Mouse (Mus musculus): ENCODE measurements around the gene Dusp1.

Gene Dusp1

DNA sequence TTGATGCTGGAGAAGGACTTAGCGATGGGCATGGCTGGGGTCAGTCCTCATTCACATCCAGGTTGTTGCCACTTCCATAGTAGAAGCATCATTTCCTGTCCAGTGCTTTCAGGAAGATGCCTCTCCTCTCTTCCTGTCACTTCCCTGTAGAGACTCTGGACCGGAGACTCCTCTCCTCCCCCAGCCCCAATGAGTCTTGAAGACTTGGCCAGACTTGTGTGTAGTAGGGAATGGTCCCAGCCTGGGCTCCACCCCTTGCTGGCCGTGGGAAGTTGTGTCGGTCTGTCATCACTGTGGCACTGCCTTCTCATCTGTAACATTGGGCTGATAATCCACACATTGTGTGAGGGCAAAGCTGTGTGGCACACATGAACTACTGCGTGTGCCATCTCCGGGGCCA is 21.7 kb upstream of the Dusp1 start:
- no peak for DNase-seq

DNA sequence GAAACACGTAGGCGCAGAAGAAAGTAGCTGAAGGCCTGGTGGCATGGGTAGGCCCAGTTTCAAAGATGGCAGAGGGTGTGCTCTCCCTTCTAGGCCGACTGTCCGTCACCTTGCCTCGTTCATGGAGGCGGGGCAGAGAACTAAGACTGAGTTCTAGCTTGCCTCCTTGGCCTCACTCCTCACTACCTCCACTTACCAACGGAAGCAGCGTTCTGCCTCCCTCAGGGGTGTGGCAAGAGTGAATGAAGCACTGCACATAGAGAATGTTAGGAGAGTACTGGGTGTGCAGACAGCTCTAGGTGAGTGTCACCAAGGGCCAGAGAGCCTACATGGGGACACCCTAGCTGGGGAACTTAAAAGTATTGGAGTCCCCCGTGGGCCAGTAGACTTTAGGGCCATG is 21.1 kb upstream of the Dusp1 start:
- no peak for DNase-seq

DNA sequence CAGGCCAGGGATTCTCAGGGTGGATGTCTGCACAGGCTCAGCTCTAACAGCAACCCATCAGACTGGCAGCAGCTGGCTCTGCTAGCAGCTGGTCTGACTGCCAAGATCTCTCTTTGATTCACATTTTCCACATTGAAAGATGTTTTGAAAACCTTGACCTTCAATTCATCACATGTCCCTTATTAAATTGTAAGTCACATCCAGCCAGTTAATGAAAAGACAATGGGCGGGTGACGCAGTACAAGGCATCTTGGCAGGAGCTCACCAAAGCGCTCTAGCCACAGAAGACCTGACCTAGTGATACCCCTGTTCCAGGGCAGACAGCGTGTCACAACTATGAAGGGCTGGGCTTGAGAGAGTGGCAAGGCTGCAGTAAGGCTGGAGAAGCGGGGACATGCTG is 20.4 kb upstream of the Dusp1 start:
- DNase-seq, result no peak

DNA sequence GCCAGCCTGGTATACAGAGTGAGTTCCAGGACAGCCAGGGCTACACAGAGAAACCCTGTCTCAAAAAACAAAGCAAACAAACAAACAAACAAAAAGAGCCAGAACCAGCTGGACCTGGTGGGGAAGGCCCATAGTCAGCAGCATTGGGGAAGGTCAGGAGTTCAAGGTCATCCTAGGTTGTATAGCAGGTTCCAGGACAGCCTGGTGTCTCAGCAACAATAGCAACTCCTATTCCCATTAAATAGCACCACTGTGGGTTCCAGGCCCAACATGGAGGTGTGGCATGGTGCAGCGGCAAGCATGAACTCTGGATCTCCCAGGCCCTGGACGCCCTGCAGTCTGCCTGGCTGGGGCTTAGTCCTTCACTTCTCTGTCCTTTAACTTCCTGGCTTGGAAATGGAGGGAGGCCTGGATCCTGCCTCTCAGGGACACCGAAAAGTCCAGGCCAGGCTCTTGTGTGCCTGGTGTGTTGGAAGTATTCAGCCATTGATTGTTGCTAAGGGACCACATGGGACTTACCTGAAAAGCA is 19.0 kb upstream of the Dusp1 start:
- no peak for DNase-seq

DNA sequence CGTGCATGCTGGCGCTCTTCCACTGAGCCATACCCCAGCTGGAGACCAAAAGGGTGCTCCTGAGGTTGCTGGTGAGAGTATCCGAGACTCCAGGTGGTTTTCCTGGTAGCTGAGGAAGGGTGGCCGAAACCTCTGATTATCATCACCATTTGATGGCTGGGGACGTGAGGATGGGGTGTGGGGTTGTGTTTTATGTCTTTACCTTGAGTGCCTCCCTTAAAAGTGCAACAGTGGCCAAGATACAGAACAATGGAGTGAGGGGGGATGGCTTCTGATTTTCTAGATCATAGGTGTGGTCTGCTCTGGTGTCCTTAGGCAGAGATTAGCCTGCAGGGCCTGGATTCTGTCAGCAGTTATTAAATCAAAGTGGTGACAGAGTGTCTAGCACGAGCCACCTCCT is 17.5 kb upstream of the Dusp1 start:
- DNase-seq, result no peak

DNA sequence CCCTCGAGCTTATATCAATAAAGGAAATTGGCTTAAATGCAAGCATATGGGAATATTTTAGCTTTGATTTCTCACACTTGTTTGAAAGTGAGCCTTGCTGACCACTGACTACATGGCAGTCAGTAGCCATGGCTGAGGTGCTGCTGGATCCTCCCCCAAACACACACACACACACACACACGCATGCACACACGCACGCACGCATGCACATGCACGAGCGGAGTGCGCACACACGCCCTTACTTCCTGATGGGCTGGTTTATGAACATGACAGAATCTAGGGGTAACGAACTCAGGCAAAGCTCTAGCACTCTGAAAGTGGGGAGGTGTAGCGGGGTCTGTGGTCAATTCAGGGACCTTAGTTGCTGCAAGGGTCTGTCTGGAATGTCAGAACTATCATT is 16.8 kb upstream of the Dusp1 start:
- no peak for DNase-seq

DNA sequence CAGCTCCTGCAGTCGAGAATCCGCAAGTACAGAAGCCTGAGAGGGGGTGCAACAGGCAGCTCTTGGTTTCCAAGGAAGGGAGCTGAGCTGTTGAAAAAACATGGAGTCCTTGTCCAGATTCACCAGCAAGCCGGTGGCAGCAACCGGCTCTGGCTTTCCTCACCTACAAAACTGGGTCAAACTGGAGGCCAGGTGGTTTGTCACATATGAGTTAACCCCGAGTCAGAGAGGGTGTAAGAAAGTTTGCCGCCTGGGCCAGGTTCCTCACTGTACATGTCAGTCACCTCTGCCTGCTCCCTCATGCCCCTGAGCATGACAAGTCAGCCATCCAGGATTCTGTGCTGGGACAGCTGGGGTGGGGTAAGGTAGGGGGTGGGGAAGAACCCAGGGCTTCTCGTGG is 16.2 kb upstream of the Dusp1 start:
- no peak for DNase-seq

DNA sequence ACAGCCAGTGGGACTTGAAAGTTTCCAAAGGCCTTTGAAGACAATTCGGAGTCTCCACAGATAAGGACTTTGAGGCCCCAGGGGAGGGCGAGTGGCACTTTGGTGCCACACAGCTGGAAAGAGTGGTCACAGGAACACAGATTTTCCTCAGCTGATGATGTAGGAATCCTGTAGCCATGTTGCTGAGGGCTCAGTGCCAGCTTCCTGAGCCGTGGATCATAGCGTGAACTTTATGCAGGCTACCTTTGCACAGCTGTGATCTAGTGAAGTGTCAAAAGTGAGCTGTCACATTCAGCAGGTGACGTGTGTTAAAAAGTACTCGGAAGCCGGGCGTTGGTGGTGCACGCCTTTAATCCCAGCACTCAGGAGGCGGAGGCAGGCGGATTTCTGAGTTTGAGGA is 15.4 kb upstream of the Dusp1 start:
- DNase-seq, result no peak

DNA sequence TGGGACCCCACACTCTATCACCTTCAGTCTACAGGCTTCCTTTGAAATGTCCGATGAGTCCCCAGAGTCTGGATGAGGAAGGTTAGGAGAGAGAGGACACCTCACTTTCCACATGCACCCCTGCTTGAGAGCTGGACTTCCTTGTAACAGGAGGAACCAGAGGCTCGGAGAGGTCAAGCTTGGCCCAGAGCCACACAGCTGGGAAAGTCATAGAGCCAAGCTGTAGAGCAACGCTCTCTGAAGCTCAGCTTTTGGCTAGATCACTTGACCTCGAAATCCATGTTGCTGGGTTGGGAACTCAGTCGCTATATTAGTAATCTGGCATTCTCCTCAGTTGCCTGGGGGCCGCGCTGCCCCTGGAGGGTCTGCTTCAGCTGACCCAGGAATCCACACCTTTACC is 14.9 kb upstream of the Dusp1 start:
- DNase-seq, result no peak

DNA sequence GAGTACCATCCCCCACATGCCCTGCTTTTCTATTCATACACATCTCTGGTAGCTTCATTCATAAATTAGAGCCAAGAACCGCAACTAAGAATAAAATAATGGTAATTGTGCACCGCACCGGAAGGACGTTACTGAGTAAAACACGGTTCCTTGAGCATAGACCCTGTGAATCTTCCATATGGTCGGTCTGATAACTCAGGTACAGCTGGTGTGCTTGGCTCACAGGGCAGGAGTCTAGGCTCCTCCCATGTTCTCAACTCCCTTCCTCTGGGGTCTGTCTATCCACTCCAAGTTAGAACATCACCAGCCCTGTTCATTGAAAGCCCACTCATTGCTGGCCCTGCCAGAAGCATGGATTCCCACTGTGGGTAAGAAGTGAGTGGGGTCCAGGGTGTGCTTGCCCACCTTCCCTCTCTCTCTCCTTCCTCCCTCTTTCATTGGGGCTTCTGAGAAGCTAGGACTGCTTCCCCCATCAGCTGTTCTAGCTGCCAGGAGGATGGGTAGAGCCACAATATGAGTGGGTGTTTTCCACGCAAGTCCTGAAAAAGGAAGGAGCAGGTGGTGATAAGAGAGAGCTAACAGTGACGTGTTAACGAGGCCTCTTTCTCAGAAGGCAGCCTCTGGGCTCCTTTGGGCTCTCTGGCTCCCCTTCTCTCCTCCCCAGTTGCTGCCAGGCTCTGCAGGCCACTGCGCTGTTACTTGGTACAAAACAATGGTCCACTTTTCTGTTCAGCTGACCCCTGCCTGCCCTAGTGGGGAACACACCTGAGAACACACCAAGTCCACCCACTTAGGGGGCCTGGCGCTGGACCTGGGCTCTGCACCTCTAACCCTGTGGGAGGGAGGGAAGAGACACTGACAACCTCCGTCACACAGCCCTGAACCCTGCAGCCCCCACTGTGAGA is 14.1 kb upstream of the Dusp1 start:
- no peak for DNase-seq

DNA sequence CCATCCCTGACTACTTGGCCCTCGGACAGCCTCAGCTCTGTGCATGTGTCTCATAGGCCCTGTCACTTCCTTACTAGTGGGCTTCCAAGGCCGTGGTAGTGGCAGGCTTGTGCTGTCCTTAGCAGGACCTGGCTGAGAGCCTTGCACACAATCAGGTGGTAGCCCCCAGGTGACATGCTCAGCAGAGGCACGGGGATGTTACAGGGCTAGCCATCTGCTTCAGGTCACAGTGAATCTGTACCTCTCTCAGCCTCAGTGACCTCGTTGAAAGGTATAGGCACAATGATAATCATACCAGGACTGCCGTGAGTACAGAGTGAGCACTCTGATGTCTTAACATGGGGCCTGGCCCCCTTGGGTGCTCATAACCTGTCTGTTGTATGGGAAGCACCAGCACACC is 12.8 kb upstream of the Dusp1 start:
- DNase-seq, result no peak

DNA sequence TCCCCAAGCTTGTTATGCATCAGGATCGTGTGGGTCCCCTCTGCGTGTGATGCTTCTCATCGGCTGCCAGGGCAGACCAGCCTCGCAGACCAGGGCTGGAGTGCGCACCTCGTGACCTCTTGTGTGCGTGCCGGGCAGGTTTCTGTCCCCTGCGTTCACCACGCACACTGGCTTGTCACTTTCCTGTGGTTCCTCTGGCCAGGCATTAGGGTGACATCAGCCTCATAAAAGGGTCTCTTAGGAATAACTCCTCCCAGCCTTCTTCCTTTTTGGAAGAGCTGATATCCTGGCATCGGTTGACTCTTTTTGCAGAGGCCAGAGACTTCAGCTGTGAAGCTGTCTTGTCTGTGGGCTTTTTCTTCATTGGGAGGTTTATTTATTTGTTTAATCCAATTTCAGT is 12.2 kb upstream of the Dusp1 start:
- DNase-seq, result no peak

DNA sequence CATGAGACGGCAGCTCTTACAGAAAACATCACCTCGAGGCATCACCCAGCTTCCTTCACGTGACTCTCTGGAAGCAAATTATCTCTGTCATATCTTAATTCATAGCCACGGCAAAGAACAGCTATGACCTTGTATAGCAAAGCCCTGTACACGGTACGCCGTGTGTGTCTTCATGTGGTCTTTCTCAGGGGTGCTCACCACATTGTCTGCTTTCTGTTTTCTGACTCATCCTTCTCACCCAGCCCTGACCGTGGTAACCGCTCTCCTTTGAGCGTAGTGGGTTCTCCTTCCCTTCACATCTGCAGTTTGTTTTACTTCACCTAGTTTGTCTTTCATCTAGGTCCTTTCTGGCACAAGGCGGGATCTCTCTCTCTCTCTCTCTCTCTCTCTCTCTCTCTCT is 10.3 kb upstream of the Dusp1 start:
- DNase-seq, result no peak

DNA sequence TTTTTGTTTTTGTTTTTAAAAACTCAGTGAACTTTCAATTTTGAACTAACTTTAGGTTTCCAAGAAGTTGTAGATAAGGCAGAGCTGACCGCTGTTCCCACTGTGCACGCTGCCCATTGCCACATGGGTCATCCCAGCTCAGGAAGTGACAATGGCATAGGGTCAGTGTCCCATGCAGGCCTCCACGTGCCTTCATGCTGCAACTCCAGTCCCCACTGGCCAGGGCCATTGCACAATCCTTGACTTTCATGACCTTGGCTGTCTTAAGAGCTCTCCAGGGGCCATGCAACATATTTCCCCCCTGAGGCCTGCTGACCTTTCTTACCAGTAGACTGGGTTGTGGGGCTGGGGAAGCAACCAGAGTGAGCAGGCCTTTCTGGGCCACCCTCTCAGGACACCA is 9.4 kb upstream of the Dusp1 start:
- no peak for DNase-seq

DNA sequence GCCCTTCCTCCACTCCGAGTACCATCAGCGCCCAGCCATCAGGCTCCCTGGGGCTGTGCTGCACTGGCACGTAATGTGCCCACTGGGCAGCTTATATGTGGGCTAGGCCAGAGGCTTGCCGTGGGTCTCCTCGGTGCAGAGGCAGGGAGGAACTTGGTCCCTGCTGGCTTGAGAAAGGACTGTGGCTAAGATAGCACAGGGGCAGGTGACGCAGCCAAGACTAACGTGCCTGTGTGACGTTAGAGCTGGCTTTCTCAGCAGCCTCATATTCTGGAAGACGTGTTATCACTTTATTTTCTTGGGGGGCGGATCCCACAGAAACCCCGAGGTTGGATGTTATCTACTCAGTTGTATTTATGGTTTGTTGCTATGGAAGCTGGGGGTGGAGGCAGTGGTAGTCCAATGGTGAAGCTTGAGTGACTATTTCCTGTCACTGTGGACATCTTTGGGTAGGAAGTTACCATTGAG is 8.8 kb upstream of the Dusp1 start:
- DNase-seq, result no peak

DNA sequence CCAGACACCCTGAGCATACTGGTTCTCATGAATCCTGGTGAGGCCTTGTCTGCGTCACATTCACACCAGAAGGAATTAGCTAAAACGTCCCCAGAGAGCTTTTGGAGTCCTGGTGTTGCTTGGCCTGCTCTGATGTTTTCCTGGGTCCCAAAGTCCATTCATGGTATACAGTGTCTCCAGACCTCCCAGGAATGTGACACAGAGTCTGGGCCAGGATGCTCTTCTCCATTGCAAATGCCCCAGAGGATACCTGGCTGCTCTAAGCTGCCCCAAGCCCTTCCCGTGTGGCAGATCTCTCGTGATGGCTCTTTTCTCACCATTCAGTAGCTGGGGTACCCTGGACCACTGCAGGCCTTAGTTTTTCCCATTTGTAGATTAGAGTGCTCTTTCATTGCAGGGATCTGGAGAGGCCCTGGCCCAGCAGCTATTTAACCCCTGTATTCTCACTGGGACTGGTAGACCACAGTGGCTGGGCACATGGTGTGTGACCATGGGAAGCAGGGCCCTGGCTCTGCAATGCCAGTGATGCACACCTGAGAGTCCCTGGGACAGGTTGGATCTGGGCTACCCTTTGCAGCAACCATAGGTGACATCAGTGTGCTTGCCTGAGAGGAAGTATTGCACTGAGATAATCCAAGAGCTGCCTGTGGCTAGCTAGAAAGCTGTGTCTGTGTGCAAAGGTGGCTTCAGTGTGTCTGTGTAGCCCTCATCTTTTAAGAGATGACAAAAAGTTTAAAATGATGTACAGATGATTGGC is 7.8 kb upstream of the Dusp1 start:
- no peak for DNase-seq

DNA sequence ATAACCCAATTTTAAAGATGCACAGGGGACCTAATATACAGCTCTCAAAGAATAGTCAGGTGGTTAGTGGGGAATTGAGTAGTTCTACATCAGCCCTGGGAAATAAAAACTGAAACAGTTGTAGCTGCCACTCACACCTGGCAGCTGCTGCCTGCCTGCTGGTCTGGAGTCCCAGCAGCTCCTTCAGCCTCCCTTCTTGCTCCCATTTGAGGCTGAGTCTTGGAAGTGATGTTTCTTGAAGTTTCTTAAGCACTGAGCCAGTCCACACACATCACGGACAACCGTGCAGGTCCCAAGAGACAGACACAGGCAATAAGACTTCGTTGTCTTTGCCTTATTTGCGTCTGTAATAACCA is 5.9 kb upstream of the Dusp1 start:
- no peak for DNase-seq

DNA sequence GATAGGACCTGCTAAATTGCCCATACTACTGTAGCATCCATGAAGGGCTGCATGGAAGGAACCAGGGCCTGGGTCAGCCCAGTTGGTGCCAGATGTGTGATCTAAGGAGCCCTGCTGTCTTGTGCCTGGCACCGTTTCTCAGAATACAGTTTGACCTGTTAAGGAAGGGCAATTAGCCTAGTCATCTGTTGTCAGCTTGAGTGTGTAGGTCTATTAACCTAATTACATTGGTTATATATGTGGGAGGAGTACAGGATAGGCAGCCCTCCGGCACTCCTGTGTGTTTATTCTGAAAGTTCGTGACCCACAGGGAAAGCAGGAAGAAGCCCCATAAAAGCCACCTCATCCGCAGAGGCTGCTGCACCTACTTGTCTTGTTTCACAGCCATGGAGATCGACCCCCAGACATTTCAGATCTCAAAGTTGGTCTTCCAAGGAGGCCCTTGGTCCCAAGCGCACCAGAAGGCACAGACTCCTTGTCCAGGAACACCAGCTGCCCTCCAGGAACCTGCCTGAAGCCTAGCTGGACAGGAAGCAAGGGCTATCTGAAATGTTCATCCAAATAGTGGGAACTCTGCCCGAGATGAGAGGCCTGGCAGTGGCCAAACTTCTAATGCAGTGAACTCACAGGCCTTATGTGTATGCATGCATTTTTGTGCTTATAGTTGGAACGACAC is 5.4 kb upstream of the Dusp1 start:
- DNase-seq, result no peak

DNA sequence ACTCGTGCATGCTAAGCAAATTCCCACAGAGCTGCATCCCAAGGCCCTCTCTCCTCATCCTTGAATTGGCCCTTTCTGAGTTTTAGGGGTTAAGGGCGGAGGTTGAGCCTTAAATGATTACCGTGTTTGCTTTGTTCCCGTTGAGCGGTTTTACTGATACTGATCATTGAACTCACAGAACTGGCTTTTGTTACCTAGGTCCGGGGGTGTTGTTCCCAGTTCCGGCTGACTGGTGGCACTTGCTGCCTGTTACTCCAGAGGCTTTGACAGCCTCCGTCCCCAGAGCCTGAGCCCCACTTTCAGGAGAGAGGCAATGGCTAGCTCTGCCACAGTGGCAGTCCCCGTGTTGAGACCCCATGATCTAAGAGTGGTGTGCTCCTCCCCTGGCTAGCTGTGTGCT is 2.5 kb upstream of the Dusp1 start:
- DNase-seq, result no peak

DNA sequence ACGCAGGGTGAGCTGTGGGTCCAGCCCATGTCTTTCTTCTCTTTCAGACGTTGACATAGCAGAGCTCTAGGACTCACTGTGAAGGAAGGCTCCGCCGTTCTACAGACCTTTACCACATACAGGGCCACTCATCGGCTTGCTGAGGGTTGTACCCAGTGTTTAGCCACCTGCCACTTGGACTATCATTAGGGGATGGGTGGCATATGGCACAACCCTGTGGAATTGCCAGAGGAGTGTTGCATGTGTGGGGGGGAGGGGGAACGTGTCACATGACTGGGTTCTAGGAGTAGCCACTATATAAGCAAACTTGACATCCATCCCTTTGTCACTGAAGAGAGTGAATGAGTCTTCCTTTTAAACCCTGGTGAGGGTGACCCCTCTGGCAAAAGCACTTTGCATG is 1.5 kb upstream of the Dusp1 start:
- no peak for DNase-seq

DNA sequence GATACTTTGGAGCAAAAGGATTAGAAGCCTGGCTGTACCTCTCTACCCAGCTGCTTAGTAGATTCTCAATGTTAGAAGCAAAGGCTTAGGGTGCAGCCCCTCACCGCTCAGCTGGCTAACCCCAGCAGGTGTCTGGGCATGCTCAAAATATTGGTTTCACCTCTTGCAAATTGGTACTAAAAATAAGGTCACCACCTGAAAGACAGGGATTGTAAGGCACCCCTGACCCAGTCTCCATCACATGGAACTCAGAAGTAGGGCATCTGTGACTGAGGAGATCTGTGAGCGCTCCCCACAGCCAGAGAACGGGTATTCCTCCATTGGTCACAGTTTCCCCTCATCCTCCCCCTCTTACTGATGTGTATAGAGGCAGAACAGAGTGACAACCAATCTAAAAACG is 364 bp upstream of the Dusp1 start:
- no peak for DNase-seq

DNA sequence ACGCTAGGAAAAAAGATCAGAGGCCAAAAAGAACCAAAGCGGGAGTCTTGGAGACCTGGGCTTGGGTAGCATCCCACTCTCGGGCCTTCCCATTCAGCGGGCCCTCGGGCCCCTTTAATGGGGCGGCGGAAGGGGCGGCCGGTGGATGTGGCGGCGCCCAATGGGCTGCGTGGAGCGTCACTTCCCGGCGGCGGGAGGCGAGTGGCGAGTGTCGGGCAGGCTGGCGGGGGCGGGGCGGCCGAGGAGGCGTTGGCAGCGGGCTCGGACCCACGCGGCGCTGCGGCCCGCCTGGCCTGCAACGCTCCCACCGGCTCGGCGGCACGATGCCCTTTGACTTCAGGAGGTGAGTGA is 663 bp downstream of the Dusp1 start, which contains the start of gene Ergic1:
Gene Ergic1, plus strand, starts transcription at position 200 of the 351 bp plus-strand sequence.
- peak; percentile 93 for DNase-seq

DNA sequence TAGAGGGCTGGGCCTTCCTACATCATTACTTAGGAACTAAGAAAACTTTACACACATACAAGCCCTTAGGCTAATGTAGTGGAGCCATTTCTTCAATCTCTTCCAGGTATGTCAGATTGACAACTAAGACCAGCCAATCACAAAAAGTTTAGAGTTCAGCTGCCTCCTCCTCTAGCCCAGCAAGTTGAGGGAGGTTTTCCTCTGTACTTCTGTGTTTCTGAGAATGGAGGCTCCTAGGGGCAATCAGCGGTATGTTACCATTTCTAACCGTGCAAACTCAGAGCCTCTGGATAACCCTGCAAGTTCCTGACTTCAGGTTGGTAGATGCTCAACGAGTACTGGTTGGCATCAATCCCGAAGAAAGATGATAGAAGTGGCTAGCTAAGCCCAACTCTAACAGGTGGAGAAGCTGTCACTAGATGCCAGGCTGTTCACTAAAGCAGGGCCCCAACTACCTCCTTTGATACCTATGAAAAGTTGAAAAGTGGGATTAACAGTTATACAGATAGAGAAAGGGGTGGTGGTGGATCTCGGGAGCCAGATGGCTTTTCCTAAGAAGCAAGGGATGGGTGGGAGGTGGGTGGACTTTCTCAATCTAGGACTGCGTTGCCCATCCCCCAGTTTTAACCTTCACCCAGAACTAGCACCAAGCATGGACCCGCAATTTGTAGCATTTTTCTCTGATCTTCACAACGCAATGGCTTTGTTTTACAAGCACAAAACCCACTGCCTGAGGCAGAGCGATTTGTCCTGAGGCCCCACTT is 1.2 kb downstream of the Dusp1 start:
- no peak for DNase-seq

Measured in right cerebral cortex, postnatal 4 days (tissue).